Mouse (Mus musculus): Measurements from ENCODE around the gene Rad51b. TPM values are rescaled to one million over a fixed set of nuclear protein-coding genes. Genes with fewer than 3 reads are reported as not detected.

Gene Rad51b
- 8.0 and 8.1 TPM in 2 replicates for polyA plus RNA-seq (2014; fragmentation: Nextera tagmentation; extraction: Ambion mirVana)

GRCm38 (mm10) chr12:79297121-79297576 is at the start of gene Rad51b:
Gene Rad51b, plus strand, starts transcription at chr12:79297282.
- Histone ChIP-seq H3K36me3 (ENCODE audit: insufficient read depth) (peaks cover 9% of the 10 kb centered on the region; the same call in 1 of the 2 replicates), H3K27me3 (ENCODE audit: insufficient read depth, low read length) (no peaks in the 10 kb centered on the region), H3K4me2 (peak within 1 kb of the TSS; percentile 81), H3K4me3 (ENCODE audit: low read depth, low read length) (peak within 1 kb of the TSS; percentile 73), H3K9ac (peak within 1 kb of the TSS; percentile 69), H3K4me1 (ENCODE audit: insufficient read depth) (no peaks in the 10 kb centered on the region), H3K27ac (ENCODE audit: low read depth) (peak within 1 kb of the TSS; percentile 70; the same call in 1 of the 2 replicates), H3K9me3 (ENCODE audit: low read depth, low read length) (no peaks in the 10 kb centered on the region)
- no peak for TF ChIP-seq CTCF (IDR thresholded peaks at IDR 0.05; ENCODE audit: low read depth)
- DNase-seq (peak; percentile 95), ATAC-seq (ENCODE audit: insufficient read depth) (peak; percentile 77)
- WGBS, result under 1% methylated on average over 21 of the region's 21 CpGs

GRCm38 (mm10) chr12:79248110-79248509 is 49.0 kb upstream of the Rad51b start:
- no peak for ATAC-seq (ENCODE audit: insufficient read depth)
- H3K9me3 ChIP-seq (ENCODE audit: low read depth, low read length), result no peaks in the 10 kb centered on the region
- 89% methylated on average over 3 of the region's 3 CpGs for WGBS
- H3K4me3 ChIP-seq (ENCODE audit: low read depth, low read length), result no peak overlapping the region
- no peak overlapping the region for H3K9ac ChIP-seq
- peaks cover 87% of the 10 kb centered on the region for H3K36me3 ChIP-seq (ENCODE audit: insufficient read depth)
- no peak for DNase-seq
- no peaks in the 10 kb centered on the region for H3K27me3 ChIP-seq (ENCODE audit: insufficient read depth, low read length)
- no peaks in the 10 kb centered on the region for H3K4me1 ChIP-seq (ENCODE audit: insufficient read depth)
- H3K27ac ChIP-seq (ENCODE audit: low read depth), result no peak overlapping the region
- TF ChIP-seq CTCF (IDR thresholded peaks at IDR 0.05; ENCODE audit: low read depth), result no peak
- no peak overlapping the region for H3K4me2 ChIP-seq

GRCm38 (mm10) chr12:79253294-79254053 is 43.6 kb upstream of the Rad51b start:
- no peak overlapping the region for H3K4me3 ChIP-seq (ENCODE audit: low read depth, low read length)
- no peaks in the 10 kb centered on the region for H3K9me3 ChIP-seq (ENCODE audit: low read depth, low read length)
- H3K27ac ChIP-seq (ENCODE audit: low read depth), result no peak overlapping the region
- WGBS, result 90% methylated on average over 9 of the region's 9 CpGs
- no peaks in the 10 kb centered on the region for H3K4me1 ChIP-seq (ENCODE audit: insufficient read depth)
- H3K4me2 ChIP-seq, result no peak overlapping the region
- ATAC-seq (ENCODE audit: insufficient read depth) (no peak), DNase-seq (no peak)
- no peak overlapping the region for H3K9ac ChIP-seq
- H3K27me3 ChIP-seq (ENCODE audit: insufficient read depth, low read length), result no peaks in the 10 kb centered on the region
- no peak for TF ChIP-seq CTCF (IDR thresholded peaks at IDR 0.05; ENCODE audit: low read depth)
- H3K36me3 ChIP-seq (ENCODE audit: insufficient read depth), result peaks cover 65% of the 10 kb centered on the region

GRCm38 (mm10) chr12:79254975-79255374 is 42.1 kb upstream of the Rad51b start:
- H3K4me2 ChIP-seq, result no peak overlapping the region
- H3K4me1 ChIP-seq (ENCODE audit: insufficient read depth), result no peaks in the 10 kb centered on the region
- DNase-seq (no peak), ATAC-seq (ENCODE audit: insufficient read depth) (no peak)
- no peak for TF ChIP-seq CTCF (IDR thresholded peaks at IDR 0.05; ENCODE audit: low read depth)
- H3K27me3 ChIP-seq (ENCODE audit: insufficient read depth, low read length), result no peaks in the 10 kb centered on the region
- 94% methylated on average over 10 of the region's 10 CpGs for WGBS
- no peak overlapping the region for H3K9ac ChIP-seq
- H3K9me3 ChIP-seq (ENCODE audit: low read depth, low read length), result no peaks in the 10 kb centered on the region
- no peak overlapping the region for H3K27ac ChIP-seq (ENCODE audit: low read depth)
- H3K36me3 ChIP-seq (ENCODE audit: insufficient read depth), result peaks cover 56% of the 10 kb centered on the region
- no peak overlapping the region for H3K4me3 ChIP-seq (ENCODE audit: low read depth, low read length)

- Histone ChIP-seq H3K4me2 (no peak overlapping the region), H3K4me1 (ENCODE audit: insufficient read depth) (no peaks in the 10 kb centered on the region), H3K9ac (no peak overlapping the region), H3K4me3 (ENCODE audit: low read depth, low read length) (no peak overlapping the region), H3K27me3 (ENCODE audit: insufficient read depth, low read length) (no peaks in the 10 kb centered on the region), H3K36me3 (ENCODE audit: insufficient read depth) (peaks cover 62% of the 10 kb centered on the region), H3K9me3 (ENCODE audit: low read depth, low read length) (no peaks in the 10 kb centered on the region), H3K27ac (ENCODE audit: low read depth) (no peak overlapping the region)
- ATAC-seq (ENCODE audit: insufficient read depth) (no peak), DNase-seq (no peak)
- WGBS, result 77% methylated on average over 2 of the region's 2 CpGs
- TF ChIP-seq CTCF (IDR thresholded peaks at IDR 0.05; ENCODE audit: low read depth), result no peak
These were observed 36.9 kb upstream of the Rad51b start for GRCm38 (mm10) chr12:79260154-79260553.

- WGBS, result 51% methylated on average over 5 of the region's 5 CpGs
- TF ChIP-seq CTCF (IDR thresholded peaks at IDR 0.05; ENCODE audit: low read depth), result peak; percentile 59
- peaks cover 71% of the 10 kb centered on the region for H3K36me3 ChIP-seq (ENCODE audit: insufficient read depth)
These were observed 36.0 kb upstream of the Rad51b start for GRCm38 (mm10) chr12:79261035-79261434.

GRCm38 (mm10) chr12:79272604-79273003 is 24.5 kb upstream of the Rad51b start:
- no peak overlapping the region for H3K4me2 ChIP-seq
- no peaks in the 10 kb centered on the region for H3K9me3 ChIP-seq (ENCODE audit: low read depth, low read length)
- ATAC-seq (ENCODE audit: insufficient read depth) (no peak), DNase-seq (no peak)
- no peaks in the 10 kb centered on the region for H3K27me3 ChIP-seq (ENCODE audit: insufficient read depth, low read length)
- 77% methylated on average over 4 of the region's 4 CpGs for WGBS
- no peaks in the 10 kb centered on the region for H3K4me1 ChIP-seq (ENCODE audit: insufficient read depth)
- no peak for TF ChIP-seq CTCF (IDR thresholded peaks at IDR 0.05; ENCODE audit: low read depth)
- H3K36me3 ChIP-seq (ENCODE audit: insufficient read depth), result peaks cover 85% of the 10 kb centered on the region
- no peak overlapping the region for H3K4me3 ChIP-seq (ENCODE audit: low read depth, low read length)
- no peak overlapping the region for H3K9ac ChIP-seq
- no peak overlapping the region for H3K27ac ChIP-seq (ENCODE audit: low read depth)

More at GRCm38 (mm10) chr12:79261035-79261434, 36.0 kb upstream of the Rad51b start:
- ATAC-seq (ENCODE audit: insufficient read depth) (no peak), DNase-seq (peak; percentile 73)
- Histone ChIP-seq H3K4me1 (ENCODE audit: insufficient read depth) (no peaks in the 10 kb centered on the region), H3K4me2 (no peak overlapping the region), H3K9me3 (ENCODE audit: low read depth, low read length) (no peaks in the 10 kb centered on the region), H3K27me3 (ENCODE audit: insufficient read depth, low read length) (no peaks in the 10 kb centered on the region), H3K27ac (ENCODE audit: low read depth) (no peak overlapping the region), H3K9ac (no peak overlapping the region), H3K4me3 (ENCODE audit: low read depth, low read length) (no peak overlapping the region)

All from lung, embryonic 14.5 days (tissue).